Mouse (Mus musculus): Measurements from ENCODE around the gene Syce2.

DNA sequence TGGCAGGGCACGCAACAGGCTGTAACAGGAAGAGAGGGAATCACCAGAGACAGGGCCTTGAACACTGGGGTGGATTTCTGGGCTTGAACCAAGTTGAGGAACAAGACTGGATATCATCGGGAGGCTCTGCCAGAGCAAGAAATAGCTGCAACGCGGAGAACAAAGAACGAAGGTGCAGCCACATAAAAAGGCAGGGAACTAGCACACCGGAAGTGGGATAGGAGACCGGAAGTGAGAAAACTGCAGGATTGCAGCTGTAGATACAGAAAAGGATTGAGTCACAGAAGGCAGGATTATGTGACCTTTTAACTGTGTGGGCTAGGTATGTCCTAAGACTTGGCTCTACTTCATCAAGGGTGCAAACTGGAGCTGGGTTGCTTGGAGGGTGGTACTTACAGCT is 32.4 kb downstream of the Syce2 start:
- TF ChIP-seq GATA1 (IDR thresholded peaks at IDR 0.05; ENCODE audit: borderline replicate concordance, low read length), result no peak
- no peak for TF ChIP-seq FLI1 (IDR thresholded peaks at IDR 0.05; ENCODE audit: low read length)
